Mouse (Mus musculus) intestine, embryonic 14.5 days (tissue): ENCODE data around the gene Slfn14. TPM values are rescaled to one million over a fixed set of nuclear protein-coding genes. Genes with fewer than 3 reads are reported as not detected.
A peak's percentile ranks its signal among the peaks of the same experiment; 100 is the strongest.

Experiments used
- ATAC-seq: fragments of 200-750 bp; cut with Nextera tagmentation; replicated peaks from 2 replicates; pipeline ENCODE4 v1.8.0; 2017; ENCODE audit warnings: low read depth, moderate number of reproducible peaks, moderate TSS enrichment, moderate library complexity; ENCODE audit not compliant: low FRiP score, low TSS enrichment
- DNase-seq: peaks from one replicate; pipeline ENCODE4 v3.0.0-alpha.2; 2018; ENCODE audit warnings: low spot score
- H3K27ac ChIP-seq: fragments of 300-500 bp; sonication (generic); 2 replicates; pipeline ENCODE4 v1.5.1; 2014; ENCODE audit warnings: low read depth, mild to moderate bottlenecking, control low read depth
- H3K27me3 ChIP-seq: fragments of 300-500 bp; sonication (generic); replicated peaks from 2 replicates; pipeline ENCODE4 v1.6.1; 2014; ENCODE audit warnings: low read length, control low read depth; ENCODE audit not compliant: control insufficient read depth, insufficient read depth
- H3K36me3 ChIP-seq: fragments of 300-500 bp; sonication (generic); 2 replicates; pipeline ENCODE4 v1.6.1; 2014; ENCODE audit warnings: low read length, control low read depth; ENCODE audit not compliant: control insufficient read depth, insufficient read depth
- H3K4me1 ChIP-seq: fragments of 300-500 bp; sonication (generic); replicated peaks from 2 replicates; pipeline ENCODE4 v1.6.1; 2014; ENCODE audit warnings: low read length, control low read depth, mixed read lengths; ENCODE audit not compliant: control insufficient read depth, insufficient read depth
- H3K4me2 ChIP-seq: fragments of 300-500 bp; sonication (generic); 2 replicates; pipeline ENCODE4 v1.6.1; 2014; ENCODE audit warnings: low read length
- H3K4me3 ChIP-seq: fragments of 300-500 bp; sonication (generic); 2 replicates; pipeline ENCODE4 v1.5.1; 2014; ENCODE audit warnings: low read depth, low read length, control low read depth, mixed read lengths
- H3K9ac ChIP-seq: fragments of 300-500 bp; sonication (generic); 2 replicates; pipeline ENCODE4 v1.6.1; 2014; ENCODE audit warnings: mild to moderate bottlenecking, low read length
- H3K9me3 ChIP-seq: fragments of 300-500 bp; sonication (generic); 2 replicates; pipeline ENCODE4 v1.6.1; 2016; ENCODE audit warnings: low read length, control low read depth; ENCODE audit not compliant: control insufficient read depth
- WGBS: fragments of 180-500 bp; shearing (Covaris S2); extraction: QIAGEN DNeasy Blood & Tissue Kit; methylation state at CpG from one replicate; pipeline ENCODE4 v1.1.7; 2014; 5-methylcytosine and 5-hydroxymethylcytosine counted together
- polyA plus RNA-seq: library from polyadenylated mRNA; unstranded; fragments of >200 nt; fragmentation: Nextera tagmentation; extraction: Ambion mirVana; gene quantifications from 2 replicates; pipeline ENCODE4 v1.2.1, GENCODE M21; 2014

The Slfn14 gene
- polyA plus RNA-seq, 1 experiment from 2014 or later: 0.14 TPM

DNA sequence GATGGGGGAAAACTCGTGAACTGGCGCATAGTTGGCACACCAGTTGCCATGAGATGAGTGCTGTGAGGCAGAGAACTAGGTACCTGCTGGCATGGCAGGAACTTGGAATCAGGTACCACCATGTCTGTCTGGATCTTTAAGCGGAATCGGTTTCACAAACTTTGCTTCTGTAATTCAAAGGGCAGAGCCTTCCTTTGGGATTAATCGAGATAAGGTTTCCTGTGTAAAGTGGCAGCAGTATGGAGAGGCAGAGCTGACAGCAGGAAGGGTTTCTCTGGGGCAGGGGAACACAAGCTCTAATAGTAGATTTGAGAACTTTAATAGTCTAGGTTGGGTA is 5.7 kb upstream of the Slfn14 start:
- no peaks in the 10 kb centered on the region for H3K27me3 ChIP-seq
- DNase-seq: peak; percentile 50
- H3K9ac ChIP-seq: peak overlapping the region; percentile 65
- no peak for ATAC-seq
- H3K4me2 ChIP-seq: peak overlapping the region; percentile 89
- H3K27ac ChIP-seq: no peak overlapping the region
- H3K4me1 ChIP-seq: peaks cover 6% of the 10 kb centered on the region; the same call in 1 of the 2 replicates
- peaks cover 25% of the 10 kb centered on the region for H3K36me3 ChIP-seq
- under 1% methylated on average over 5 of the region's 5 CpGs for WGBS
- no peaks in the 10 kb centered on the region for H3K9me3 ChIP-seq
- H3K4me3 ChIP-seq: peak overlapping the region; percentile 78

DNA sequence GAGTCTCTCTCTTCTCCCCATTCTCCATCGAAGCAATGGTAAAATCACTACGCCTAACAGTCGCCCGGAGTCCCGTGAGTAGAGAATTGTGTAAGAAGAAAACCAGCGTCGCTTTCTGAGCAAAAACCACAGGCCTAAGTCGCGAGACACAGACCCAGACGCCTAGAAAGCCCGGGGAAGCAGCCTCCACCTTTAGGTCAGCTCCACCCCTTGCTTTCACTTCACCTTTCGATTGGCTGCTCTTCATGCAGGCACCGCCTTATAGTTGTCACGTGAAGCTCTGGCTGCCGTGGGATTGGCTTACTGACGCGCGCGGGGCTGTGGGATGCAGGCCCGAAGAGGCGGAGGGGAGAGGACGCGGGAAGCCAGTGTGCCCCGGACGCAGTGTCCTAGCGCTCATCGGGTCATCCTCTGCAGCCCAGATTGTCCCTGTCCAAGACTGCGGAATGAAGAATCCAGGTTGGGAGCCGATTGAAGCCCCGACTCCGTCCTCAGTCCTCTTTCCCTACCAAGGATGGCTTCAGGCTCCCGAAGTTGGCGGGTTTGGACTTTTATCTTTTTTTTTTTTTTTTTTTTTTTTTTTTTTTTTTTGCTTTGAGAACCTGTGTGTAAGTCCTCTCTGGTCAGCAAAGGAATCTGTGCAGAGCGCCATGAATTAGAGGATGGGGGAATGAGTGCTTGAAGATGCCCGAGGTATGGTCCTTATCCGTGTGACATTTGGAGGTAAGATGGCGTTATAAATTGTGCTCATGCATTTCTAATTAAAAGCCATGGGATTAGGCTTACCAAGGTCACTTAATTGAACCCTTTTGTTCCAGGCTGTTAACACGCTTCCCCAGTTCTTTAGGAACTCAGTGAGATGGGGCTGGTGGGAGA is 5.1 kb upstream of the Slfn14 start:
- Histone ChIP-seq H3K36me3 (peaks cover 19% of the 10 kb centered on the region), H3K27ac (peak overlapping the region; percentile 62), H3K4me2 (peak overlapping the region; percentile 89), H3K9me3 (no peaks in the 10 kb centered on the region), H3K27me3 (no peaks in the 10 kb centered on the region), H3K9ac (peak overlapping the region; percentile 65), H3K4me3 (peak overlapping the region; percentile 78), H3K4me1 (peaks cover 6% of the 10 kb centered on the region; the same call in 1 of the 2 replicates)
- DNase-seq: peak; percentile 89
- peak; percentile 99 for ATAC-seq
- under 1% methylated on average over 38 of the region's 38 CpGs for WGBS

DNA sequence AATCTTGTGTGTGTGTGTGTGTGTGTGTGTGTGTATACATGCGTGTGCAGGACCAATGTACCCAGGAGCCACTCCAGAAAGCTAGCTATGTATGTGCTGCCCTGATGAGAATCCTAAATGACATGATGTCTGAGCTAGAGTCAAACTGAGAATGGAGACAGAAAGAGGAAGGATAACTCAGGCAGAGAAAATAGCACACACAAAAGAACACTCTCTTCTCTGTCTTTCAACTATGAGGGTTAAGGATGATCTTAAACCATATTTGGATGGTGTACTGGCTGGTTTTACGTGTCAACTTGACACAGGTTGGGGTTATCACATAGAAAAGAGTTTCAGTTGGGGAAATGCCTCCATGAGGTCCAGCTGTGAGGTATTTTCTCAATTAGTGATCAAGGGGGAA is 3.1 kb upstream of the Slfn14 start:
- H3K4me1 ChIP-seq: peaks cover 6% of the 10 kb centered on the region; the same call in 1 of the 2 replicates
- H3K27ac ChIP-seq: no peak overlapping the region
- WGBS: 89% methylated on average over 2 of the region's 2 CpGs
- no peaks in the 10 kb centered on the region for H3K36me3 ChIP-seq
- no peaks in the 10 kb centered on the region for H3K9me3 ChIP-seq
- ATAC-seq (no peak), DNase-seq (no peak)
- no peak overlapping the region for H3K4me3 ChIP-seq
- no peak overlapping the region for H3K4me2 ChIP-seq
- H3K27me3 ChIP-seq: no peaks in the 10 kb centered on the region
- H3K9ac ChIP-seq: no peak overlapping the region

DNA sequence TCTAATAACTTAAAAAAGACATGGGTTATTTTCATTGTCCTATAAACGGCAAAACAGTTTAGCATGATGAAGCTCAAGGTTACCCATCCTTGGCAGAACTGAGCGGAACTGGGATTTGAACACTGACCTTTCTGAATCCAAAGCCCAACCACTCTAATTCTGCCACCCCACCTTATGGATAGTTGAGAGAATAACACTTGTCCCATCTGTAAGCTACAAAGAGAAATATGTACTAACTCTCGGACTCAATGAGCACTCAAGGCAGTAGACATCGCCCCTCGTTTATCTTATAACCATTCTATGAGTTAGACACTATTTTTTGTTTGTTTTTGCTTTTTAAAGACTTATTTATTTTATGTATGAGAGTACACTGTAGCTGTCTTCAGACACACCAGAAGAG is 2.5 kb upstream of the Slfn14 start:
- no peaks in the 10 kb centered on the region for H3K9me3 ChIP-seq
- H3K4me3 ChIP-seq: no peak overlapping the region
- no peak for DNase-seq
- ATAC-seq: no peak
- no peaks in the 10 kb centered on the region for H3K27me3 ChIP-seq
- H3K4me2 ChIP-seq: no peak overlapping the region
- H3K36me3 ChIP-seq: no peaks in the 10 kb centered on the region
- no peak overlapping the region for H3K9ac ChIP-seq
- 90% methylated on average over 5 of the region's 5 CpGs for WGBS
- H3K4me1 ChIP-seq: peaks cover 6% of the 10 kb centered on the region; the same call in 1 of the 2 replicates
- no peak overlapping the region for H3K27ac ChIP-seq

DNA sequence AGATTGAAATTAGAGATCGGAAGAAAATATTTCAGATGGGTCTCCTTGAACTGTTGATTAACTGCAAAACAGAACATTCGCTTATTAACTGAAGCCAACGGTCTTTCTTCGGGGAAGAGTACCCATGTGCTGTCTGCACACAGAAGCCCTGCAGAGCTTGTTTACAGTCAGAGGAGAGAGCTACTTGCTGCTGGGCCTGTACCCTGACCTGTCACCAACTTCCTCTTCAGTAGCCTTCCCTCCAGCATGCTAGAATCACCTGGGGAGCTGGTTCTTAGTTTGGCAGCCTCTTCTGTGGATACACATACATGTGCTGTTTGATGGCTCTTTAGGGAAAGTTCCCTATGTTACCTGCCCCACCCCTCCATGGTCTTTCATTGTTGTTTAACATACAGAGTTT is 899 bp downstream of the Slfn14 start:
- no peaks in the 10 kb centered on the region for H3K4me1 ChIP-seq
- H3K4me2 ChIP-seq: no peak overlapping the region
- H3K9ac ChIP-seq: no peak overlapping the region
- H3K27ac ChIP-seq: no peak overlapping the region
- H3K36me3 ChIP-seq: no peaks in the 10 kb centered on the region
- H3K9me3 ChIP-seq: no peaks in the 10 kb centered on the region
- no peak for ATAC-seq
- H3K27me3 ChIP-seq: no peaks in the 10 kb centered on the region
- H3K4me3 ChIP-seq: no peak overlapping the region
- no peak for DNase-seq
- 89% methylated on average over 4 of the region's 4 CpGs for WGBS

DNA sequence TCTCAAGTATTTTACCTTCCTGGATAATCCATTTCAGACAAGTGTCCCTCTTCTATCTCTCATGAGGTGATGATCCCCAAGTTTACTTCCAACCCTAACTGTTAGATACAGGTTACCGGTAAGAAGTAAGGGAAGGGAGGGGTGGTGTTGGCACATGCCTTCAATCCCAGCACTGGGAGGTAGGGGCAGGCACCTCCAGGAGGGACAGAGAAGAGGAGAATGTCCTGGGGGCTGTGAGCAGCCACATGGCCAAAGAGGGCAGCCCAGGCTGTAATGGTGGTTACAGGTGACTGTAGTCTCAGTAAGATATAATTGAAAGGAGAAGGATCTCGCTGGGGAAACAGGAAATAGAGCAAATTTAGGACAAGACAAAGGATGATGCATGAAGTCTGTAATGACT is 4.4 kb downstream of the Slfn14 start:
- H3K4me3 ChIP-seq: no peak overlapping the region
- no peak overlapping the region for H3K4me2 ChIP-seq
- H3K36me3 ChIP-seq: no peaks in the 10 kb centered on the region
- DNase-seq (no peak), ATAC-seq (no peak)
- H3K27me3 ChIP-seq: no peaks in the 10 kb centered on the region
- H3K9ac ChIP-seq: no peak overlapping the region
- no peaks in the 10 kb centered on the region for H3K4me1 ChIP-seq
- H3K27ac ChIP-seq: no peak overlapping the region
- 57% methylated on average over 2 of the region's 2 CpGs for WGBS
- no peaks in the 10 kb centered on the region for H3K9me3 ChIP-seq

DNA sequence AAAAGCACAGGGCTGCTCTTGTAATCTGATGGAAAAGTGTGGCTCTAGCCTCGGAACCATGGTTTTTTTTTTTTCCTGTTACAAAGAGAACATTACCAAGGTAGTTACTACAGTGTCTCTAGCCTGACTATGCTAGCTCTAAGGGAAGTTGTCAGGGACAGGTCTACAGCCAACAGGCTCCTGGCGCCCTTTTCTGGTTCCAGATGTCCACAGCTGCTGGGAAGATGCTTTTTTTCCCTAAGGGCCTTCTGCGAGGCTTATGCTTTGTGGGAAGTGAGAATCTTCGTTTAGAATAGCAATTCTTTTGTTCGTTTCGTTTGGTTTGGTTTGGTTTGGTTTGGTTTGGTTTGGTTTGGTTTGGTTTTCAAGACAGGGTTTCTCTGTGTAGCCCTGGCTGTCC is 6.8 kb downstream of the Slfn14 start:
- WGBS: 65% methylated on average over 6 of the region's 6 CpGs
- Histone ChIP-seq H3K4me3 (no peak overlapping the region), H3K4me1 (no peaks in the 10 kb centered on the region), H3K36me3 (no peaks in the 10 kb centered on the region), H3K9ac (no peak overlapping the region), H3K4me2 (no peak overlapping the region), H3K9me3 (no peaks in the 10 kb centered on the region), H3K27me3 (no peaks in the 10 kb centered on the region), H3K27ac (no peak overlapping the region)
- ATAC-seq: no peak
- no peak for DNase-seq

DNA sequence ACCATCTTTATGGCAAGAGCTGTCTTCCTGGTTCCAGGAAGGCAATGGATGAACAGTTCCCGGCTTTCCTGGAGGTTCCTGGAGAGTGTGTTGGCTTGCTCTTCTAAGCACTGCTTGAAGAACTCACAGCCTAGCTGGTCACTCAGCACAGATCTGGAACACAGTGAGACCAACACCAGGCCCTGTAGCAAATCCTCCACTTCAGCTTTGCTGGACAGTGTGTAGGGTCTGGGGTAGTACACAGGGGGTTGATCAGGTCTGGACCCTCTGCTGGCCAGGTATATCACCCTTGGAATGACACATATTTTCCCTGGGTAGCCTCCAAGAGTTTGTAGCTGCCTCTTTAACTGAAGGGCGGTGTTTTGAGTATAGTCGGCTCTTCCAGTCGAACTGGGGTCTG is 7.5 kb downstream of the Slfn14 start:
- H3K4me1 ChIP-seq: no peaks in the 10 kb centered on the region
- DNase-seq: no peak
- 80% methylated on average over 4 of the region's 4 CpGs for WGBS

DNA sequence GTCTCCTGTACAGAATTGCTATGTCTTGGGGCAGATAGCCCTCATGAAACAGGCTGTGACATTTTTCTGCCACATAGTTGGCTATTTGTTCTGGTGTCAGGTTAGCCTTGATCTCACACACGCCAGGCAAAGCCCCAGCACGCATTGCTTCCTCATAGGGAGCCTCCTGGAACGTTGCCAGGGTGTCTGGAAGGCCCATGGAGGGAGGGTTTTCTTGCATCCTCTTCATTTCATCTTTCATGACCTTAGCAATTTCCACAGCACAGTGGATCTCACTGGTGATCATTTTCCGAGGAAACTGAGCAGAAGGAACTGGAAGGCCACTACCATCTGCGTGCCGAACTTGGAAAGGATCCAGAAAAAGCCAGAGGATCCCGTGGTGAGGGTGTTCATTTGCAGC is 10.3 kb downstream of the Slfn14 start:
- Histone ChIP-seq H3K27ac (no peak overlapping the region), H3K27me3 (no peaks in the 10 kb centered on the region), H3K36me3 (no peaks in the 10 kb centered on the region), H3K9ac (no peak overlapping the region), H3K4me1 (no peaks in the 10 kb centered on the region), H3K9me3 (no peaks in the 10 kb centered on the region), H3K4me2 (no peak overlapping the region), H3K4me3 (no peak overlapping the region)
- DNase-seq (no peak), ATAC-seq (no peak)
- 50% methylated on average over 7 of the region's 7 CpGs for WGBS

More for the DNA sequence above, 7.5 kb downstream of the Slfn14 start:
- Histone ChIP-seq H3K36me3 (no peaks in the 10 kb centered on the region), H3K27ac (no peak overlapping the region), H3K4me3 (no peak overlapping the region), H3K9ac (no peak overlapping the region), H3K4me2 (no peak overlapping the region), H3K27me3 (no peaks in the 10 kb centered on the region), H3K9me3 (no peaks in the 10 kb centered on the region)
- no peak for ATAC-seq
